Mouse (Mus musculus): Measurements from ENCODE around the gene Vdr.
"Not testable (repeated sequence)": the region's sequence is repeated elsewhere in the genome, so short reads cannot be mapped to it uniquely, and the experiment has no call there.

Vdr gene

GRCm38 (mm10) chr15:97878696-97879328 is 31.6 kb downstream of the Vdr start:
- no peak for DNase-seq (ENCODE audit: low spot score)

DNA sequence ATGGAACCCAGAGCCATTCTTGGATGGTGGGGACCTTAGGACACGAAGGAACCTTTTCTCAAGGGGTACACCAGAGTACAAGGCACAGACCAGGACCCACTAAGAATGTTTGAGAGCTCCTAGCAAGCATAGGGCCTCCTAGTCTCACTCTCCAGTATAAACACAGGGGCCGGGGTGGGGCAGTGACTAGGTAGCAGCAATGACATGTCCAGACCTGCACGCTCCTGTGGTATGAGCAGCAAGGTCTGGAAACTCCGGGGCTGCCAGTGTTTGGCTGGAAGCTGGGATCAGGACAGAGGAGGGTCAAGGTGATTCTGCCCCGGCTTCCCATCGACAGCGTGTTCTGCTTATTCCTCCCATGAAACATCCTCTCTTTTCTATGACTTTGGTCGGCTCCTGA is 34.6 kb downstream of the Vdr start:
- DNase-seq (ENCODE audit: low spot score) = no peak

- no peak for DNase-seq (ENCODE audit: low spot score)
These were observed 36.7 kb downstream of the Vdr start for GRCm38 (mm10) chr15:97873717-97874116.

- no peak for DNase-seq (ENCODE audit: low spot score)
These were observed 38.3 kb downstream of the Vdr start for GRCm38 (mm10) chr15:97872161-97872560.

- no peak for DNase-seq (ENCODE audit: low spot score)
These were observed 39.1 kb downstream of the Vdr start for GRCm38 (mm10) chr15:97871055-97872030.

DNA sequence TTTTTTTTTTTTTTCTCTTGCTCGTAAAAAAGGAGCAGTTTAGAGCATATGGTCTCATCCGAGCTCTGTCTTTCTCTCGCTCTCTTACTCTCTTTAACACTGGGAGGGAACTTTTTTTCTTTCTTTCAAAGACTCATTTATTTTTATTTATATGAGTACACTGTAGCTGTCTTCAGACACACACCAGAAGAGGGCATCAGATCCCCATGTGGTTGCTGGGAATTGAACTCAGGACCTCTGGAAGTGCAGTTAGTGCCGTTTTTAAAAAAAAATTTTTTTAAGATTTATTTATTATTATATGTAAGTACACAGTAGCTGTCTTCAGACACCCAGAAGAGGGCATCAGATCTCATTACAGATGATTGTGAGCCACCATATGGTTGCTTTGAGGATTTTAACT is 40.3 kb downstream of the Vdr start:
- not testable (repeated sequence) for DNase-seq (ENCODE audit: low spot score)

GRCm38 (mm10) chr15:97868985-97869384 is 41.4 kb downstream of the Vdr start:
- DNase-seq (ENCODE audit: low spot score) = no peak

DNA sequence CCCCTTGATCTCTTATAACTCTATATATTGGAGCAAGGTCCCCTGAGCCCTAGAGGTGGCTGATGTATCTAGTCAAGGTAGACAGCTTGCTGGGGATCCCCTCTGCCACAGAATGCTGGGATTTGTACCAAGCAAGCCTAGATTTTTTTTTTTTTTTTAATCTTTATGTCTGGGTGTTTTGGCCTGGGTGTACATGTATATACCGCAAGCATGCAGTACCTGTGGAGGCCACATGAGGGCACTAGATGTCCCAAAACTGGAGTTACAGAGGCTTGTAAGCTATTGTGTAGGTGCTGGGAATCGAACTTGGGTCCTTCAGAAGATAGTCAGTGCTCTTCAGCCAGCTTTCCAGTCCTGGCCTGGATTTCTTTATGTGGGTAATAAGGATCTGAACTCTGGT is 44.4 kb downstream of the Vdr start:
- DNase-seq (ENCODE audit: low spot score) = no peak

- DNase-seq (ENCODE audit: low spot score) = no peak
These were observed 45.3 kb downstream of the Vdr start for GRCm38 (mm10) chr15:97865175-97865574.

- DNase-seq (ENCODE audit: low spot score) = no peak
These were observed 45.9 kb downstream of the Vdr start for GRCm38 (mm10) chr15:97864361-97865045.

DNA sequence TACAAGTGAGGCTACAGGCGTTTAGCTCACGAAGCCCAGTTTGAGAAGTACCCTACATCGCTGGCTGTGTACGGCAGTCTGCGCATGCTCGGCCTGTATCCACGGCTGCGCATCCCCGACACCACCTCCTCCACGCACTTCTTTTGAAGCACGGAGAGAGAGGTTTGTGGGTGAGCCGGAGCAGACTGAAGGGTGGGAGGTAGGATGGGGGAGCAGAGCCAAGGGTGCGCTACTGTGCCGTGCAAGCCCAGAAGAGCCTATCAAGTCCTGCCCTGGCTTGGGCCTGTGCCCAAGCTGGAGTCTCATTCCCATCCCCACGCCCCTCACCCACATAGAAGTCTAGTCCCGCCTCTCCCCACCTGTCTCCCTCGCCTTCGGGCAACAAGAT is 46.9 kb downstream of the Vdr start:
- no peak for DNase-seq (ENCODE audit: low spot score)

DNA sequence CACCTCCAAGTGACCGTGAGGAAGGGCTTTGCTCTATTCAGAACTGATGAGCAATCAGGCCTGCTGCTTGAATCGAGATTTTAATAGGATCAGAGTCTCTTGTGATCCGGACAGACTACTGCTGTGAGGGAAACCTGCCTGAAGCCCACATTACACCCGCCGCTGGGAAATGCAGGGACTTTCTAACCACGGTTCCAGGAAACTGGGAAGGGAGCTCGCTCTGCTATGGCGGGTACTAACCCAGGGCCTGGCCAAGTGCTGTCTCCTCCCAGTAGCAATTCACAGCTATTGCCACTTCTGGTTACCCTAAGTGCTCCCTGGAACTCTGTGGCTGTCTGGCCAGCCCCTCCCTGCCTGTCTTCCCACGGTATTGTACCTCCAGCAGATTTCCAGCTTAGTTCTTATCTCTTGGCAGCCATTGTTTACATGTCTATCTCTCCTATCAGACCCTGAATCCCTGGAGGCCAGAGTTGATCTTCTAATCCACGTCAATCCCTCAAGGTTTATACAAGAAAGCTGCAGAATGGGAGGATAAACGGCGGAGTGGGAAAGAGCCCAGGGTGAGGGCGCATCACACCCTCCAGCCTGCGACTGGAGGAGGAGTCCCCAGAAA is 47.4 kb downstream of the Vdr start:
- DNase-seq (ENCODE audit: low spot score) = peak; percentile 34

DNA sequence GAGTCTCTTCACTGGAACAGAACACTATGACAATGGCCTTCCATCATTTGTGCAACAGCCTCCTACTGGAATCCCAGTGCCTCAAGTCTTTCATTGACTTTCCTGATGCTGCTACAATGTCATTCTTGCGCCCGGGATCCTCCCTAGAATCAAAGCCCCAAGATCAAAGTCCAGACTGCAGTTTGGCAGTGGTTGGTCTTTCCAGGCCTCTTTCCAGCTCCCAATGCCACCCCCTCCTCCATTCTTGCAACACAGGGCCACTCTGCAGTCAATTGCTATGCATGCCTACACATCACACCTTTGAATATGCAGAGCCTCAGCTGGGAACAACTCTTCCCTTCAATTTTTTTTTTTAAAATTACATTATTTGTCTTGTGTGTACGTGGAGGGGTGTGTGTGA is 50.1 kb downstream of the Vdr start:
- DNase-seq (ENCODE audit: low spot score) = no peak

- DNase-seq (ENCODE audit: low spot score) = no peak
These were observed 52.0 kb downstream of the Vdr start for GRCm38 (mm10) chr15:97858431-97858830.

- DNase-seq (ENCODE audit: low spot score) = no peak
These were observed 55.9 kb downstream of the Vdr start for GRCm38 (mm10) chr15:97854551-97854950.

DNA sequence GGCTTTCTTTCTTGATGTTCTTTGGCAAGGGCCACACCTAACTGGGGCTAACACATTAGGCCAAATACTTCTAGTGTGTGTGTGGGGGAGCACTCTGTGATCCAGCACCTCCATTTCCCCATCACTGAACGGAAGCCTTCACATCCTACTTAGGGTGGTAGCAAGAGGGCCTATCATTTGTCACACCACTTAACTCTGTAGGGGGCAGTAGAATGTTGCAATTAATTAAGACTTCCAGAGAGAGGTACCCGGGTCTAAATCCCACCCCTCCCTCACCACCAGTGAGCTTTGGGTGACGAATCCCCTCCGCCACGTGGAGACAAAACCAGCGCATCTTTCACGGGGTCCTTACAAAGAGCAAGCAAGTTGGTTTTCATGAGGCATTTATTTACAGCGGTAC is 56.4 kb downstream of the Vdr start:
- no peak for DNase-seq (ENCODE audit: low spot score)

- DNase-seq (ENCODE audit: low spot score) = no peak
These were observed 58.1 kb downstream of the Vdr start for GRCm38 (mm10) chr15:97852291-97852690.

DNA sequence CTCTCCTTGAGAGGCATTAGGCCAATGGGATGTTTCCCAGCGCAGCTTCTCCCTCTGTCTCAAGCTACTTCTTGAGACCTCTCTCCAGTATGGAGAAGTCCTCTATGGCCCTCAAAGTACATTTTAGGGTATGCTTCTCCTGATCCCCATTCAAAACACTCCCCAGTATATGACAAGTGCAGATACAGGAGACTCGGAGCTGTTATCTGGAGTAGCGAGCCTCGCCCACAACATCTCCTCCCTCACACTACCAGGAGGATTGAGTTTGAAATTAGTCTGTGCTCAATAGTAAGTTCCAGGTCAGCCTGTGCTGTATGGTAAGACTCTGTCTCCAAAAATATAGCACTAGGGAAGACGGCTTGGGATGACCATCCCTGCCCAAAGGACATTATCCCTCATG is 59.4 kb downstream of the Vdr start:
- DNase-seq (ENCODE audit: low spot score) = no peak

GRCm38 (mm10) chr15:97850441-97850840 is 60.0 kb downstream of the Vdr start:
- DNase-seq (ENCODE audit: low spot score) = peak; percentile 75

DNA sequence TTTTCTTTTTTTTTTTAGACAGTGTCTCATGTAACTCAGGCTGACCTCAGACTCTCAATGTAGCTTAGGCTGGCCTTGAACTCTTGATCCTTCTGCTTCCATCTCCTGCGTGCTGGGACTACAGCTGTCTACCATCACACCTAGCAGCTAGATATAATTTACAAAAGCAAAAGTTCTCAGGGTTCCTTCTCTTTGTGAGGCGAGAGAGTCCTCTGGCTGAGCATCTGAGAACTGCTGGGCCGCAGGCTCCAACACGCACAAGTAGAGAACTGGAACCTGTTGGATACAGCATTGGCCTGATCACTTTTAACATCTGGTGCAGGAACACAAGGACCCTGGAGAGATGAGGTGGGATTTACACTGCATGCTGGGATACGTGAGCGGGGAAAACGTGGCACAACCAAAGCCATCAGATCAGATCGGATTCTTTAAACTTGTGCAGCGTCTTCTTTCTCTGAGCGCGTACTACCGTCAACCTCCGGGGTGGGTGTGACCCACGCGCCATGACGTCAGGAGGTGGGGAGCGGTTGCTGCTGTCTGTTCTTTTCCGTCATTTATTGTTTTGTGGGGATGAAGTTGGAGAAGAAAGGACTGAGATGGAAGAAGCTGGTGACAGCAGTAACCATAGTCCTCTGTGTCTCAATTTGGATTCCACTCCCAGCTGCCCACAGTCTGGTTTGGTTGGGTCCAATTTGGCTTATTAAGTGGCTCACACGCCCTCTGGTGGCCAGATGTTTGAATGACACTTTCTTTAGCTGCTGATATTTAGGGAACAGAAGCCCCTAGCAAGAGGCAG is 61.1 kb downstream of the Vdr start:
- DNase-seq (ENCODE audit: low spot score) = peak; percentile 98

DNA sequence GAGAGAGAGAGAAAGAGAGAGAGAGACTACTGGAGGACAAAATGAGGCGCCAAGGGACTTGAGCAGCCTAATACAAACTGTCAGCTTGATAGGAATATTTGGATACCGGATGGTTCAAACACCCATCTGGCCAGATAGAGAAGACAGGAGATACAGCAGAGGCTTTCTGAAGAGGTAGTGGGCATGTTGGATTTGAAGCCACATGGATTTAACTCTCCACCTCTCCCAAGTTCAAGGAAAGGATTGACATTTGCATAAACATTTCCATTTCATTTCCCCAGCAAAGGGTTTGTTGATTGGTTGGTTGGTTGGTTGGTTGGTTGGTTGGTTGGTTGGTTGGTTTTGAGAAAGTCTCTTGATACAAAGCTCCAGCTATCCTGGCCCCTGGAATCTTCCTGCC is 62.6 kb downstream of the Vdr start:
- no peak for DNase-seq (ENCODE audit: low spot score)

DNA sequence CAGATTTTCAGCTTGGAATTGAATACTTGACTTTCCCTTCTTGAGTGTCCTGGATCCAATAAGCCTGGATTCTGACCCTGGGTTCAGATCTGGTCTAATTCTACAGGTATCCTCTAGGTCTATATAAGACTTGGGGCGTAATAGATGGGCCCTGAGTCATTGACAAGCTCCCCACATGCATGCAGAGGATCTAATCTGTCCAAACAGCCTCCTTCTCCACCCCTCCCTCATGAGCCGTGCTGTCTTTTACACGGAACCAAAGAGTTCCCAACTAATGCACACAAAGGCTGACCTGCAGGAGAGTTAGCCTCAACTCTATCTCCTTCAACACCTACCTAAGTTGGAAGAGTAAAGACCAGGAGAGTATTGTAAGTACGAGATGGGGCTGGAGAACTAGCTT is 63.1 kb downstream of the Vdr start:
- DNase-seq (ENCODE audit: low spot score) = no peak

Data from retina, embryonic 14.5 days (tissue).